Mouse (Mus musculus) kidney, embryonic 15.5 days (tissue): ENCODE measurements around the gene Gdf1. TPM values are rescaled to one million over a fixed set of nuclear protein-coding genes. Genes with fewer than 3 reads are reported as not detected.

Experiments
- ATAC-seq: fragments of 200-750 bp; cut with Nextera tagmentation; replicated peaks from 2 replicates; pipeline ENCODE4 v1.8.0; 2017; ENCODE audit warnings: moderate TSS enrichment; ENCODE audit not compliant: low FRiP score
- H3K27ac ChIP-seq: fragments of 300-500 bp; sonication (generic); 2 replicates; pipeline ENCODE4 v1.5.1; 2015; ENCODE audit warnings: mild to moderate bottlenecking, inconsistent platforms
- H3K27me3 ChIP-seq: fragments of 300-500 bp; sonication (generic); 2 replicates; pipeline ENCODE4 v1.6.1; 2015; ENCODE audit warnings: inconsistent platforms
- H3K36me3 ChIP-seq: fragments of 300-500 bp; sonication (generic); 2 replicates; pipeline ENCODE4 v1.6.1; 2015; ENCODE audit warnings: inconsistent platforms
- H3K4me1 ChIP-seq: fragments of 300-500 bp; sonication (generic); 2 replicates; pipeline ENCODE4 v1.6.1; 2015; ENCODE audit warnings: inconsistent platforms
- H3K4me2 ChIP-seq: fragments of 300-500 bp; sonication (generic); 2 replicates; pipeline ENCODE4 v1.6.1; 2015; ENCODE audit warnings: moderate library complexity, mild to moderate bottlenecking, inconsistent platforms
- H3K4me3 ChIP-seq: fragments of 300-500 bp; sonication (generic); replicated peaks from 2 replicates; pipeline ENCODE4 v1.5.1; 2015; ENCODE audit warnings: mild to moderate bottlenecking, inconsistent platforms
- H3K9ac ChIP-seq: fragments of 300-500 bp; sonication (generic); 2 replicates; pipeline ENCODE4 v1.6.1; 2015; ENCODE audit warnings: mild to moderate bottlenecking, inconsistent platforms
- H3K9me3 ChIP-seq: fragments of 300-500 bp; sonication (generic); replicated peaks from 2 replicates; pipeline ENCODE4 v1.6.1; 2016; ENCODE audit warnings: inconsistent platforms
- WGBS: fragments of 180-500 bp; shearing (Covaris S2); methylation state at CpG from one replicate; pipeline ENCODE4 v1.1.7; 2015; ENCODE audit warnings: mixed read lengths; 5-methylcytosine and 5-hydroxymethylcytosine counted together
- polyA plus RNA-seq: library from polyadenylated mRNA; unstranded; fragments of >200 nt; fragmentation: Nextera tagmentation; extraction: Ambion mirVana; gene quantifications from 2 replicates; pipeline ENCODE4 v1.2.1, GENCODE M21; 2015

Gene Gdf1
- polyA plus RNA-seq, 1 experiment from 2014 or later, result 6.2 TPM

DNA sequence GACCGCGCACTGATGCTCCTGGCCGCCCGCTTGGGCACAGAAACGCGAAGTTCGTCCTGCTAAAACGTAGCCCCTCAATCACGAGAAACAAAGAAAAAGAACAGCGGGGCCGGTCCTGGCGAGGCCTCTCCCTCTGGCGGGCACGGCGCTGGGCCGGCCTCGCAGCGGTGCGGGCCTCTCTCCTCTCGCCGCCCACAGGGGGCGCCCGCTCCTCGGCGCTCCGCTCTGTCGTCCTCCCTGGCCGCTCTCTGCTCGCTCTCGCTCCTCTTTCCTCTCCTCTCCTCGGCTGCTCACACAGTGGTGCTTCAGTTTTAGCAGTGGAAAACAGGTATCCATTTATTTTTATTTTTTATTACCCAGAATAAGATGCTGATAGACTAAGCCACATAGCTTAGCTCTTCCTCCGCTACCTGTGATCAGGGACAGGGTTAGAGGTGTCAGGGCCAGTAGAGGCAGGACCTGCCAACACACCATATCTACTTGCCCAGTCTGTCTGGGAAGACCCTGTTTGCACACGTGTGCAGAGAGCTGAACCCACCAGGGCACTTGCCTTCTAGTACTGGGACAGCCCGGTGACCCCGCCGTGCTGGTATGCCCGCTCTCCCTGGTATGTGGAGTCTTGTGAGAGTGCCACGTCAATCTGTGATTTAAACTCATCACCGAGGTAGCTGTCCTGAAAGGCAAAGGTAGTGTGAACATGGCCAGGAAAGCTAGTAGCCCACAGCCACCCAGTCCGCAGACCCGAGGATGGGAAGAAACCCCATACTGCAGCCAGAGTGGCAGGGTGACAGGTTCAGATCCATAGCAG is 2.7 kb downstream of the Gdf1 start:
- ATAC-seq, result peak; percentile 74
- Histone ChIP-seq H3K27ac (peak overlapping the region; percentile 62; the same call in 1 of the 2 replicates), H3K4me2 (0 out of 2 replicates have a peak overlapping the region, but pooled peaks have one; percentile 23), H3K9ac (no peak overlapping the region), H3K27me3 (peaks cover 13% of the 10 kb centered on the region), H3K9me3 (no peaks in the 10 kb centered on the region), H3K36me3 (peaks cover 64% of the 10 kb centered on the region), H3K4me3 (no peak overlapping the region), H3K4me1 (peaks cover 27% of the 10 kb centered on the region)
- 27% methylated on average over 41 of the region's 41 CpGs for WGBS

DNA sequence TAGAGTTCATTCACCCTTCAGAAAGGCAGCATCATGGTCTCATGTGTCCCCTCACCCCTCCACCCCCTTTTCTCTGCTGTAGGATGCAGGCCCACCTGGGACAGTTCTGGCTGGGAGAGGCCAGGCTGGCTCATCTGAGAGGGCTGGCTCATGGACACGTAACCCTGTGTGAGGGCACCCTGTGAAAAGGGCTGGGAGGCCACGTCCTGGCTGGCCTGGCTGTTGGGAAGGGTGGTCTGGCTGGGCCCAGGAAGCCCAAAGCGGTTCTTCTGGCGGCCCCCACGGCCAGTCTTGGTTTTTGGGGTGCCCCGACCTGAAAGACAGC is 3.2 kb downstream of the Gdf1 start:
- H3K4me2 ChIP-seq, result no peak overlapping the region
- ATAC-seq, result no peak
- H3K9ac ChIP-seq, result no peak overlapping the region
- peaks cover 27% of the 10 kb centered on the region for H3K4me1 ChIP-seq
- H3K9me3 ChIP-seq, result no peaks in the 10 kb centered on the region
- peaks cover 70% of the 10 kb centered on the region for H3K36me3 ChIP-seq
- 97% methylated on average over 6 of the region's 6 CpGs for WGBS
- H3K27me3 ChIP-seq, result peaks cover 13% of the 10 kb centered on the region
- no peak overlapping the region for H3K27ac ChIP-seq
- H3K4me3 ChIP-seq, result no peak overlapping the region

DNA sequence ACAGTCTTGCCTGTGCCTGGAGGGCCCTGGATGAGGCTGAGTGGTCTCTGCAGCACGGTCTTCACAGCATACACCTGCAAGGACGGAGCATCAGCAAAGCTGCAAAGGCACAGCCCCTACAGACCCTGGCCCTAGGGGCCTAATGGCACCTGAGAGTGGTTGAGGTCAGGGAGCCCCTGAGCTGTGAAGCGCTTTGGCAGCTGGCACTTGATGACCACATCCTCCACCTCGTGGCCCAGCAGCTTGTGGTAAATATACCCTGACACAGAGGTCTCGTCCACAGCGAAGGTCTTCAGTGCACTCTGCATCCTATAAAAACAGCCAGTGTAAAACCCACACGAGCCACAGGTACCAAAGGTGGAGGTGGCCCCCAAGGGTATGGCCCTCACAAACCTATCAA is 9.3 kb downstream of the Gdf1 start:
- Histone ChIP-seq H3K4me1 (no peaks in the 10 kb centered on the region), H3K9me3 (no peaks in the 10 kb centered on the region), H3K27me3 (no peaks in the 10 kb centered on the region), H3K4me3 (no peak overlapping the region), H3K4me2 (no peak overlapping the region), H3K9ac (no peak overlapping the region), H3K36me3 (peaks cover 100% of the 10 kb centered on the region), H3K27ac (no peak overlapping the region)
- 89% methylated on average over 7 of the region's 7 CpGs for WGBS
- ATAC-seq, result no peak

- no peaks in the 10 kb centered on the region for H3K27me3 ChIP-seq
- ATAC-seq, result no peak
- H3K36me3 ChIP-seq, result peaks cover 94% of the 10 kb centered on the region
- no peak overlapping the region for H3K4me3 ChIP-seq
- H3K4me2 ChIP-seq, result no peak overlapping the region
- H3K27ac ChIP-seq, result no peak overlapping the region
- H3K9ac ChIP-seq, result no peak overlapping the region
- H3K9me3 ChIP-seq, result no peaks in the 10 kb centered on the region
- 91% methylated on average over 7 of the region's 7 CpGs for WGBS
- no peaks in the 10 kb centered on the region for H3K4me1 ChIP-seq
Observed at GRCm38 (mm10) chr8:70340659-70341058, 11.0 kb downstream of the Gdf1 start.

DNA sequence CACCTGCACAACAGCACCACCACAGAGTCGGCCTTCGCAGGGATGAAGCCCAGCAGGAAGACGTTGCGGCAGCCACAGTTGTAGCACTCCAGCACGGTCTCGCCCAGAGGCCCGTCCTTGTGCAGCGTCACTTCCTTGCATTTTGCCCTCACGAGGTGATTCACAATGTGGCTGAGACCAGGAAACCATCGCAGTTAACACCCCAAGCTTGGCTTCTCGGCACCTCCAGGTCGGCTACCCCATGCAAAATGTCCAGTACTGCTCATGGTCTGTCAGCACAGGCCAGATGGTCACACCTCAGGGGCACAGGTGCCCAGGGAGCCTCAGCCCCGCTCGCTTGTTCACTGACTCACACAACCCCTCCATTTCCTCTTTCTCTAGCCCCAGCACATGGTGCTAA is 12.4 kb downstream of the Gdf1 start:
- peaks cover 3% of the 10 kb centered on the region; the same call in 1 of the 2 replicates for H3K4me1 ChIP-seq
- WGBS, result 87% methylated on average over 14 of the region's 14 CpGs
- no peak overlapping the region for H3K4me2 ChIP-seq
- no peaks in the 10 kb centered on the region for H3K9me3 ChIP-seq
- ATAC-seq, result no peak
- H3K36me3 ChIP-seq, result peaks cover 91% of the 10 kb centered on the region
- no peak overlapping the region for H3K27ac ChIP-seq
- no peak overlapping the region for H3K9ac ChIP-seq
- H3K27me3 ChIP-seq, result no peaks in the 10 kb centered on the region
- H3K4me3 ChIP-seq, result no peak overlapping the region

DNA sequence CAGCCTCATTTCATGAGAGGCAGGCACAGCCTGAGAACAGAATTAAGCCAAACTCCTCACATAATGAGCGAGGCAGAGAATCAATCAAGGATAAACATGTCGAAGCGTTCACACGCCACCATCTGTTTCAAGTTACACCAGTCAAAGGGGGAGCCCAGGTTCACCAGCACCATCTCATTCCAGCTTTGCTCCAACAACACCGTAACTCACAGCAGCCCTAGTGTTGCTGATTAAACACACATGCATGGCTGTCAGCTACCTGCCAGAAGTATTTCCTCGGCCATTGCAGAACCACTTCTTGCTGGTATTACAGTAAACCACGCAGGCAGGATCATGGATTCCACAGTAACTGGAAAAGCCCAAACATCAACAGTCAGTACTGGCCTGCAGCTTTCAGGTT is 13.5 kb downstream of the Gdf1 start:
- no peaks in the 10 kb centered on the region for H3K27me3 ChIP-seq
- no peak overlapping the region for H3K27ac ChIP-seq
- no peak overlapping the region for H3K9ac ChIP-seq
- no peaks in the 10 kb centered on the region for H3K9me3 ChIP-seq
- ATAC-seq, result no peak
- WGBS, result 65% methylated on average over 7 of the region's 7 CpGs
- H3K4me1 ChIP-seq, result peaks cover 6% of the 10 kb centered on the region
- no peak overlapping the region for H3K4me3 ChIP-seq
- H3K4me2 ChIP-seq, result no peak overlapping the region
- H3K36me3 ChIP-seq, result peaks cover 83% of the 10 kb centered on the region

DNA sequence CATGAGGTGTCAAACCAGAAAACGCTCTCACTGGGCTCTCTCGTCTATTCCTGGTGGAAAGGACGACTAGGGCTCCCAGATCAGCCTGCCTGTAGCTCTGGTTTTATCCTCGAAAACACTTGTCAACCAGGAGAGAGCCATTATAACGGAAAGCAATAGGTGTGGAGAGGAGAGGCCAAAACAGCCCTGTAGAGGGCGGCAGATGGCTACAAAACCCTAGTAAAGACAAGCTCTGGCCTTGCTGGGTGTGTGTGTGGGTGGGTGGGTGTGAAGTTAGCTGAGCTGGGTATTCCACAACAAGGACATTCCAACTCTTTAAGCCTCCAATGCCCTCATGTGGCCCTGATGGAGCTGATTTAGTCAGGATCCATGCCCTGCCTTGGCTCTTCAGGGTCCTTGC is 14.1 kb downstream of the Gdf1 start:
- Histone ChIP-seq H3K9ac (no peak overlapping the region), H3K27me3 (no peaks in the 10 kb centered on the region), H3K27ac (no peak overlapping the region), H3K9me3 (no peaks in the 10 kb centered on the region), H3K4me3 (no peak overlapping the region), H3K4me1 (peaks cover 12% of the 10 kb centered on the region), H3K36me3 (peaks cover 83% of the 10 kb centered on the region), H3K4me2 (no peak overlapping the region)
- 47% methylated on average over 6 of the region's 6 CpGs for WGBS
- no peak for ATAC-seq

DNA sequence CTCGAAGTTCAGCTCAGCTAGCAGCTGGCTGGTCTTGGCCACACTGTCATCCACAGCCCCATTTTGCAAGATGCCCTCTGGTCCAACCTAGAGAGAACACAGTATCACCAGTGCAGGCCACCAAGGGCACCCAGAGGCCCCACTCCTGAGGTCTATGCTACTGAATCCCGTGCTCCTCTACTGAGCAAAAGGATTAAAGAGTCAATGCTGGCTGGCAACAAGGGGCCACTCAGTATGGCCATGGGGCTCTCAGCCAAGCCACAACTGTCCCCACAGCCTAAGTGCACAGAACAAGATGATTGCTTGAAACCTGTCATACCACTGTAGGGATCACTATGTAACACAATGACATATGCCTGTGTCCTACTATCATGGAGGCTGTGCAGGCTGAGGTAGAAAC is 14.7 kb downstream of the Gdf1 start:
- Histone ChIP-seq H3K9ac (no peak overlapping the region), H3K9me3 (no peaks in the 10 kb centered on the region), H3K36me3 (peaks cover 83% of the 10 kb centered on the region), H3K27ac (no peak overlapping the region), H3K4me3 (no peak overlapping the region), H3K27me3 (no peaks in the 10 kb centered on the region), H3K4me2 (no peak overlapping the region), H3K4me1 (peaks cover 18% of the 10 kb centered on the region)
- 85% methylated on average over 2 of the region's 2 CpGs for WGBS
- ATAC-seq, result no peak

- Histone ChIP-seq H3K27ac (no peak overlapping the region), H3K9me3 (no peaks in the 10 kb centered on the region), H3K4me1 (peaks cover 48% of the 10 kb centered on the region), H3K36me3 (peaks cover 63% of the 10 kb centered on the region), H3K4me3 (no peak overlapping the region), H3K9ac (no peak overlapping the region), H3K27me3 (no peaks in the 10 kb centered on the region), H3K4me2 (no peak overlapping the region)
- 86% methylated on average over 4 of the region's 4 CpGs for WGBS
- ATAC-seq, result no peak
Observed at GRCm38 (mm10) chr8:70347443-70347842, 17.8 kb downstream of the Gdf1 start.

DNA sequence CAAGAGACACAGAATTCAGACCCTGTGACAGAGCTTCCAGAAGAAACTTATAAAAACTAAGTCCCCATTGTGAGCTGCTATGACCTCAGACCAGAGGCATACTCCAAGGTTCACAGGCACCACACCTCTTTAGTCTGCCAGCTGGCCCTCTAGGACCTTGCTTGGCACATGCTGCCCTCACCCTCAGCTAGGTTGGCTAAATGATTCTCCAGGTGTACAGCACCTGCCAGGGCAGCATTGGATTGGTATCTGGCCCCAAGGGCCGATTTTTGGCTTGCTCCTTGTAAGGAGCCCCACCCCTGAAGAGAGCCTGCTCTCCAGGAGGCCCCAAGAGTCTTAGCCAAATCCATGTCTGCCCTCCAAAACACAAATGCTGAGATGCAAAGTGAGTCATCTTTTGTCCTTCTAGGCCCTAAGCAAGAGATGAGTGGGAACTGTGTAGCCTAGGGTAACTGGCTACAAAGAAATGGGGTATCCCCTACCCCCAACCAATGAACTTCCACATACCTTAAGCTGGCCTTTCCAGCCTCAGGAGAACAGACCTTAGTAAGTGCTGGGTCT is 18.3 kb downstream of the Gdf1 start:
- H3K36me3 ChIP-seq, result peaks cover 58% of the 10 kb centered on the region
- peaks cover 48% of the 10 kb centered on the region for H3K4me1 ChIP-seq
- H3K4me3 ChIP-seq, result no peak overlapping the region
- H3K4me2 ChIP-seq, result no peak overlapping the region
- no peak overlapping the region for H3K27ac ChIP-seq
- 65% methylated on average over 1 of the region's 1 CpGs for WGBS
- no peak overlapping the region for H3K9ac ChIP-seq
- H3K27me3 ChIP-seq, result no peaks in the 10 kb centered on the region
- ATAC-seq, result no peak
- no peaks in the 10 kb centered on the region for H3K9me3 ChIP-seq

DNA sequence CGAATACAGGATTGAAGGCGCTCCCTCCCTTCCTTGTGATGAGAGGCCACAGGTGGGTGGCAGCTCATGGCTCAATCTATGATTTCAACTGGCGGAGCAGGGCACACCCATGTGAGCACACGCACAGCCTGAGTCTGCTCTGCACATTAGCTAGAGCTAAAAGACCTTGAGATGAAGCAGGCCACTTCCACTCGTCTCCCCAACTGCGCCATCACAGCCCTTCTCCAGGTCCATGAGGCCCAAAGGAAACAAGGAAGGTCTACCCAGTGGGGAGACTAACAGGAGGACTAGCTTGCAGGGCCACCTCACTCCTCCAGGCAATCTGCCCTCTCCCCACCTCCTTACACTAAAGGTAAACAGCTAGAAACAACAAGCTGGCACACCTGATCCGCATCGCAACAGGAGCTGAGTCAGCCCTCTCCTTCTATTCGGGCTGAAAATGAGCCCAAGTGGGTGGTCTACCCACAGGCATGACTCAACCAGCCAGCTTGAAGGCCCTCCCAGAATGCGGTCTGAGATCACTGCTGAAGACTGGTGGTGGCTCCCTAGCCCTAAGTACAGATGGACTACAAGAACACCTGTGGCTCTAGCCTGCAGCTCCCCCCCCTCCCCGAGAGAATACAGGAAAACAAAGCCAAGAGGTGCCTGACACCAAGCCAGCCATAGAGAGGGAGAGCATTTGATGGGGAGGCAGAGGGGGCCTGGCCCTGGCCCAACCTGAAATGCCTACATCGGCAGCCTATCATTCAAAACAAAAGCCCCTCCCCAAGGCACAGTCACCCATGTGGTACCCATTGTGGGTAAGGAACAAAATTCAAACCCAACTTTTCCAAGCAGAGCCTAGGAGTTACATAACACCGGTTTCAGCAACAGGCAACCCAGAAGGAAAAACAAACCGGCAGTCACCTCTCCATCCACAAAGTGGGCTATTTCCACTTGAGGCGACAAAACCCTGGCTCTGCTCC is 21.7 kb downstream of the Gdf1 start:
- H3K9ac ChIP-seq, result peak overlapping the region; percentile 99
- H3K36me3 ChIP-seq, result peaks cover 31% of the 10 kb centered on the region
- no peaks in the 10 kb centered on the region for H3K27me3 ChIP-seq
- peak overlapping the region; percentile 96 for H3K4me2 ChIP-seq
- 45% methylated on average over 15 of the region's 15 CpGs for WGBS
- H3K4me1 ChIP-seq, result peaks cover 53% of the 10 kb centered on the region
- no peak for ATAC-seq
- H3K9me3 ChIP-seq, result no peaks in the 10 kb centered on the region
- peak overlapping the region; percentile 91; the same call in 1 of the 2 replicates for H3K27ac ChIP-seq
- H3K4me3 ChIP-seq, result peak overlapping the region; percentile 99

GRCm38 (mm10) chr8:70352000-70352384 is 22.4 kb downstream of the Gdf1 start:
- no peaks in the 10 kb centered on the region for H3K27me3 ChIP-seq
- ATAC-seq, result no peak
- H3K36me3 ChIP-seq, result peaks cover 26% of the 10 kb centered on the region
- peak overlapping the region; percentile 91; the same call in 1 of the 2 replicates for H3K27ac ChIP-seq
- WGBS, result 10% methylated on average over 3 of the region's 3 CpGs
- H3K9ac ChIP-seq, result peak overlapping the region; percentile 99
- H3K4me2 ChIP-seq, result peak overlapping the region; percentile 96
- no peaks in the 10 kb centered on the region for H3K9me3 ChIP-seq
- peak overlapping the region; percentile 99 for H3K4me3 ChIP-seq
- peaks cover 53% of the 10 kb centered on the region for H3K4me1 ChIP-seq
